Mouse (Mus musculus): Measurements from ENCODE around the gene Exosc5. TPM values are rescaled to one million over a fixed set of nuclear protein-coding genes. Genes with fewer than 3 reads are reported as not detected.
A peak's percentile ranks its signal among the peaks of the same experiment; 100 is the strongest.

Gene Exosc5
- polyA plus RNA-seq, 1 experiment from 2014 or later: 88.3 TPM

GRCm38 (mm10) chr7:25686680-25687531, 27.9 kb downstream of the Exosc5 start, which contains the start of gene Tgfb1:
Tgfb1 (plus strand) TSS chr7:25687002.
- H3K27ac ChIP-seq: peak within 1 kb of the TSS; percentile 79
- H3K36me3 ChIP-seq: peaks cover 7% of the 10 kb centered on the region; the same call in 1 of the 2 replicates
- WGBS: under 1% methylated on average over 68 of the region's 69 CpGs
- peaks cover 71% of the 10 kb centered on the region for H3K27me3 ChIP-seq (ENCODE audit: low read depth, poor library complexity, severe bottlenecking)
- no peaks in the 10 kb centered on the region for H3K9me3 ChIP-seq (replicated peaks)
- H3K4me3 ChIP-seq: peak within 1 kb of the TSS; percentile 57
- peak; percentile 82 for DNase-seq (ENCODE audit: low spot score)
- peaks cover 44% of the 10 kb centered on the region for H3K4me1 ChIP-seq

DNA sequence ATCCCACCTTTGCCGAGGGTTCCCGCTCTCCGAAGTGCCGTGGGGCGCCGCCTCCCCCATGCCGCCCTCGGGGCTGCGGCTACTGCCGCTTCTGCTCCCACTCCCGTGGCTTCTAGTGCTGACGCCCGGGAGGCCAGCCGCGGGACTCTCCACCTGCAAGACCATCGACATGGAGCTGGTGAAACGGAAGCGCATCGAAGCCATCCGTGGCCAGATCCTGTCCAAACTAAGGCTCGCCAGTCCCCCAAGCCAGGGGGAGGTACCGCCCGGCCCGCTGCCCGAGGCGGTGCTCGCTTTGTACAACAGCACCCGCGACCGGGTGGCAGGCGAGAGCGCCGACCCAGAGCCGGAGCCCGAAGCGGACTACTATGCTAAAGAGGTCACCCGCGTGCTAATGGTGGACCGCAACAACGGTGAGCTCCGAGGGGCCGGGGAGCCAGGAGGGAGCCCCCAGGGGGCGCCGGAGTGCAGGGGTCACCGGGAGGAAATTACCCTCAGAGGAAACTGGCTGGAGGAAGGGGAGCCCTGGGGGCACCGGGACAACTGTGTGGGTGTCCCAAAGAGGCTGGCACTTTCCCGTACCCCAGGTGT, 28.9 kb downstream of the Exosc5 start:
- DNase-seq (ENCODE audit: low spot score): peak; percentile 63
- Histone ChIP-seq H3K36me3 (peaks cover 5% of the 10 kb centered on the region; the same call in 1 of the 2 replicates), H3K27me3 (ENCODE audit: low read depth, poor library complexity, severe bottlenecking) (peaks cover 77% of the 10 kb centered on the region), H3K4me3 (peak overlapping the region; percentile 57), H3K9me3 (replicated peaks) (no peaks in the 10 kb centered on the region), H3K4me1 (peaks cover 42% of the 10 kb centered on the region), H3K27ac (peak overlapping the region; percentile 46)
- 1% methylated on average over 47 of the region's 47 CpGs for WGBS

GRCm38 (mm10) chr7:25688810-25689586, 30.0 kb downstream of the Exosc5 start:
- DNase-seq (ENCODE audit: low spot score): peak; percentile 71
- Histone ChIP-seq H3K9me3 (replicated peaks) (no peaks in the 10 kb centered on the region), H3K27ac (peak overlapping the region; percentile 51; the same call in 1 of the 2 replicates), H3K4me1 (peaks cover 38% of the 10 kb centered on the region), H3K27me3 (ENCODE audit: low read depth, poor library complexity, severe bottlenecking) (peaks cover 77% of the 10 kb centered on the region), H3K36me3 (no peaks in the 10 kb centered on the region), H3K4me3 (peak overlapping the region; percentile 57)
- 1% methylated on average over 51 of the region's 52 CpGs for WGBS

DNA sequence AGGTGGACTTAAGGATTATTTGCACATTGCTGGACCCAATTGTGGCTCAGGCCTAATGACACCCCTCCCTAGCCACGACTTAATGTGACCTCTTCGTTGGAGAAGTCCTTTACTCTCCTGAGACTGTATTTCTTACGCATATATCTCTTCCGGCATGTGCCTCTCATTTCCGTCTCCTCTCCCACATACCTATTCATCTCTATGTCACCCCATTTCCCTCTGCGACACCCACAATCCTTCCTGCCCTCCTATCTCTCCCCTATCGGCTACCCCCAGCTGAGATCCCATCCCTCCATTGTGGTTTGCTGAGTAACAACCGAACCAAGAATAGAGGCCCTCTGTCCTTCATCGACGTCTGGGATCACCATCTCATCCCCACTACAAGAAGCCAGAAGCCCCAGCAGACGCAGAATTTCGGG, 30.6 kb downstream of the Exosc5 start:
- Histone ChIP-seq H3K9me3 (replicated peaks) (no peaks in the 10 kb centered on the region), H3K36me3 (no peaks in the 10 kb centered on the region), H3K27me3 (ENCODE audit: low read depth, poor library complexity, severe bottlenecking) (peaks cover 77% of the 10 kb centered on the region), H3K4me3 (peak overlapping the region; percentile 57), H3K4me1 (peaks cover 38% of the 10 kb centered on the region), H3K27ac (0 out of 2 replicates have a peak overlapping the region, but pooled peaks have one; percentile 39)
- no peak for DNase-seq (ENCODE audit: low spot score)
- 11% methylated on average over 12 of the region's 12 CpGs for WGBS

GRCm38 (mm10) chr7:25690051-25690450, 31.1 kb downstream of the Exosc5 start:
- H3K4me1 ChIP-seq: peaks cover 38% of the 10 kb centered on the region
- H3K36me3 ChIP-seq: no peaks in the 10 kb centered on the region
- no peak for DNase-seq (ENCODE audit: low spot score)
- peak overlapping the region; percentile 57 for H3K4me3 ChIP-seq
- no peaks in the 10 kb centered on the region for H3K9me3 ChIP-seq (replicated peaks)
- H3K27ac ChIP-seq: no peak overlapping the region
- 41% methylated on average over 5 of the region's 5 CpGs for WGBS
- H3K27me3 ChIP-seq (ENCODE audit: low read depth, poor library complexity, severe bottlenecking): peaks cover 74% of the 10 kb centered on the region

- 84% methylated on average over 8 of the region's 8 CpGs for WGBS
These were observed 35.1 kb downstream of the Exosc5 start for GRCm38 (mm10) chr7:25694104-25694503.

DNA sequence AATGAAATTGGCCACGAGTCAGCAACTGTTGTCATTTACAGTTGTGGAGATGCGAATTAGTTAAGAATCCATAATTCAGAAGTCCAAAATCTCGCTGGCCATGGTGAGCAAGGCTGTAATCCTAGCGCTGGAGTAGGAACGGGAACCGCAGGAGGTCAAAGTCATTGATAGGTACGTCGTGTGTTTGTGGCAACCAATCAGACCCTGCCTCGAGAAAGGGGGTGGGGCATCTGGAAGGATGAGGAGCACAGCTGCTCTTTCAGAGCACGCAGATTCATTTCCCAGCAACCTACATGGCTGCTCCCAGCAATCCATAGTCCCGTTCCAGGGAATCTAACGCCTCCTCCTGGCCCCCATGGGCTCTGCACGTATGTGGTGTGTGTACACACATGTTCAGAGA, 40.9 kb downstream of the Exosc5 start:
- Histone ChIP-seq H3K4me3 (no peak overlapping the region), H3K4me1 (peaks cover 15% of the 10 kb centered on the region), H3K27ac (no peak overlapping the region), H3K27me3 (ENCODE audit: low read depth, poor library complexity, severe bottlenecking) (peaks cover 16% of the 10 kb centered on the region), H3K9me3 (replicated peaks) (no peaks in the 10 kb centered on the region), H3K36me3 (0 out of 2 replicates have a peak, but pooled peaks cover 6% of the 10 kb centered on the region)
- WGBS: 57% methylated on average over 13 of the region's 13 CpGs
- DNase-seq (ENCODE audit: low spot score): no peak

More at GRCm38 (mm10) chr7:25694104-25694503, 35.1 kb downstream of the Exosc5 start:
- H3K4me3 ChIP-seq: no peak overlapping the region
- no peaks in the 10 kb centered on the region for H3K9me3 ChIP-seq (replicated peaks)
- DNase-seq (ENCODE audit: low spot score): no peak
- 0 out of 2 replicates have a peak, but pooled peaks cover 6% of the 10 kb centered on the region for H3K36me3 ChIP-seq
- peaks cover 5% of the 10 kb centered on the region for H3K4me1 ChIP-seq
- peaks cover 34% of the 10 kb centered on the region for H3K27me3 ChIP-seq (ENCODE audit: low read depth, poor library complexity, severe bottlenecking)
- H3K27ac ChIP-seq: no peak overlapping the region

- H3K36me3 ChIP-seq: 0 out of 2 replicates have a peak, but pooled peaks cover 6% of the 10 kb centered on the region
- no peaks in the 10 kb centered on the region for H3K9me3 ChIP-seq (replicated peaks)
- H3K27ac ChIP-seq: no peak overlapping the region
- H3K27me3 ChIP-seq (ENCODE audit: low read depth, poor library complexity, severe bottlenecking): peaks cover 25% of the 10 kb centered on the region
- no peak overlapping the region for H3K4me3 ChIP-seq
- H3K4me1 ChIP-seq: peaks cover 19% of the 10 kb centered on the region
- WGBS: 75% methylated on average over 12 of the region's 12 CpGs
- DNase-seq (ENCODE audit: low spot score): no peak
These were observed 41.8 kb downstream of the Exosc5 start for GRCm38 (mm10) chr7:25700732-25701131.

GRCm38 (mm10) chr7:25702350-25702749, 43.4 kb downstream of the Exosc5 start:
- H3K27me3 ChIP-seq (ENCODE audit: low read depth, poor library complexity, severe bottlenecking): peaks cover 29% of the 10 kb centered on the region
- no peak overlapping the region for H3K27ac ChIP-seq
- no peaks in the 10 kb centered on the region for H3K9me3 ChIP-seq (replicated peaks)
- DNase-seq (ENCODE audit: low spot score): no peak
- WGBS: 95% methylated on average over 2 of the region's 2 CpGs
- H3K4me3 ChIP-seq: no peak overlapping the region
- peaks cover 26% of the 10 kb centered on the region for H3K4me1 ChIP-seq
- 0 out of 2 replicates have a peak, but pooled peaks cover 4% of the 10 kb centered on the region for H3K36me3 ChIP-seq

GRCm38 (mm10) chr7:25703793-25704494, 45.0 kb downstream of the Exosc5 start:
- peaks cover 41% of the 10 kb centered on the region for H3K4me1 ChIP-seq
- 30% methylated on average over 10 of the region's 10 CpGs for WGBS
- no peak for DNase-seq (ENCODE audit: low spot score)
- H3K36me3 ChIP-seq: 0 out of 2 replicates have a peak, but pooled peaks cover under 1% of the 10 kb centered on the region
- H3K9me3 ChIP-seq (replicated peaks): no peaks in the 10 kb centered on the region
- H3K4me3 ChIP-seq: no peak overlapping the region
- peaks cover 29% of the 10 kb centered on the region for H3K27me3 ChIP-seq (ENCODE audit: low read depth, poor library complexity, severe bottlenecking)
- H3K27ac ChIP-seq: no peak overlapping the region

DNA sequence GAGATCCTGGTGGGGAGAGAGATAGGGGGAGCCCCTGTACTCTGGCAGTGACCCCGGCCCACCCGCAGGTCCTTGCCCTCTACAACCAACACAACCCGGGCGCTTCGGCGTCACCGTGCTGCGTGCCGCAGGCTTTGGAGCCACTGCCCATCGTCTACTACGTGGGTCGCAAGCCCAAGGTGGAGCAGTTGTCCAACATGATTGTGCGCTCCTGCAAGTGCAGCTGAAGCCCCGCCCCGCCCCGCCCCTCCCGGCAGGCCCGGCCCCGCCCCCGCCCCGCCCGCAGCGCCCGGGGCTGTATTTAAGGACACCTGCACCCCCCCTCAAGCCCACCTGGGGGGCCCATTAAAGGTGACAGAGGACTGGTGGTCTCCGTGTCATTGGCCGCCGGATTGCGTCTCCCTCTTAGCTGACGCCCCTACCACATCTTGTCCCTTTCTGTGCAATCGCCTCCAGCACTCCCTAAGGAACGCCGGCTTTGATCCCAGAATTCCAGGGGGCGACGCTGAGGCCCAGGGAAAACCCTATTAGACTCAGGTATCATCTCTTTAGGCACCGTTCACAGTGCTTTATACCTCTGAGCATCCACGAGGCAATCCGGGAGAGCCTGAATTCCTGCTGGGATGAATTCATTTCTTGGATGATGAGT, 45.9 kb downstream of the Exosc5 start:
- Histone ChIP-seq H3K4me1 (peaks cover 44% of the 10 kb centered on the region), H3K27me3 (ENCODE audit: low read depth, poor library complexity, severe bottlenecking) (peaks cover 29% of the 10 kb centered on the region), H3K4me3 (peak overlapping the region; percentile 44), H3K9me3 (replicated peaks) (no peaks in the 10 kb centered on the region), H3K36me3 (no peaks in the 10 kb centered on the region), H3K27ac (no peak overlapping the region)
- DNase-seq (ENCODE audit: low spot score): peak; percentile 61
- WGBS: 5% methylated on average over 37 of the region's 37 CpGs

All from limb, embryonic 10.5 days (tissue).